Mouse (Mus musculus) embryonic facial prominence, embryonic 10.5 days (tissue): ENCODE results near the gene Akr1c13. TPM values are rescaled to one million over a fixed set of nuclear protein-coding genes. Genes with fewer than 3 reads are reported as not detected.
"Not testable (repeated sequence)": the region's sequence is repeated elsewhere in the genome, so short reads cannot be mapped to it uniquely, and the experiment has no call there.

Experiments
- DNase-seq: peaks from one replicate; pipeline ENCODE4 v3.0.0-alpha.2; 2017; ENCODE audit warnings: low spot score
- H3K27ac ChIP-seq: fragments of 300-500 bp; sonication (generic); replicated peaks from 2 replicates; pipeline ENCODE4 v1.5.1; 2016; ENCODE audit warnings: mild to moderate bottlenecking
- H3K27me3 ChIP-seq: fragments of 300-500 bp; sonication (generic); replicated peaks from 2 replicates; pipeline ENCODE4 v1.6.1; 2016; ENCODE audit warnings: low read depth, mild to moderate bottlenecking; ENCODE audit not compliant: poor library complexity, severe bottlenecking
- H3K36me3 ChIP-seq: fragments of 300-500 bp; sonication (generic); replicated peaks from 2 replicates; pipeline ENCODE4 v1.6.1; 2016; ENCODE audit warnings: mild to moderate bottlenecking, moderate library complexity
- H3K4me1 ChIP-seq: fragments of 300-500 bp; sonication (generic); 2 replicates; pipeline ENCODE4 v1.6.1; 2016
- H3K4me3 ChIP-seq: fragments of 300-500 bp; sonication (generic); 2 replicates; pipeline ENCODE4 v1.5.1; 2016; ENCODE audit warnings: mild to moderate bottlenecking, moderate library complexity
- H3K9me3 ChIP-seq: fragments of 300-500 bp; sonication (generic); 2 replicates; pipeline ENCODE4 v1.6.1; 2016; ENCODE audit warnings: mild to moderate bottlenecking
- WGBS: fragments of 180-500 bp; shearing (Covaris S2); methylation state at CpG from one replicate; pipeline ENCODE4 v1.1.7; 2016; 5-methylcytosine and 5-hydroxymethylcytosine counted together
- polyA plus RNA-seq: library from polyadenylated mRNA; unstranded; fragments of >200 nt; fragmentation: Nextera tagmentation; extraction: Ambion mirVana; gene quantifications from 2 replicates; pipeline ENCODE4 v1.2.1, GENCODE M21; 2016

The Akr1c13 gene
- polyA plus RNA-seq, 1 experiment from 2014 or later, result 0.50 TPM

DNA sequence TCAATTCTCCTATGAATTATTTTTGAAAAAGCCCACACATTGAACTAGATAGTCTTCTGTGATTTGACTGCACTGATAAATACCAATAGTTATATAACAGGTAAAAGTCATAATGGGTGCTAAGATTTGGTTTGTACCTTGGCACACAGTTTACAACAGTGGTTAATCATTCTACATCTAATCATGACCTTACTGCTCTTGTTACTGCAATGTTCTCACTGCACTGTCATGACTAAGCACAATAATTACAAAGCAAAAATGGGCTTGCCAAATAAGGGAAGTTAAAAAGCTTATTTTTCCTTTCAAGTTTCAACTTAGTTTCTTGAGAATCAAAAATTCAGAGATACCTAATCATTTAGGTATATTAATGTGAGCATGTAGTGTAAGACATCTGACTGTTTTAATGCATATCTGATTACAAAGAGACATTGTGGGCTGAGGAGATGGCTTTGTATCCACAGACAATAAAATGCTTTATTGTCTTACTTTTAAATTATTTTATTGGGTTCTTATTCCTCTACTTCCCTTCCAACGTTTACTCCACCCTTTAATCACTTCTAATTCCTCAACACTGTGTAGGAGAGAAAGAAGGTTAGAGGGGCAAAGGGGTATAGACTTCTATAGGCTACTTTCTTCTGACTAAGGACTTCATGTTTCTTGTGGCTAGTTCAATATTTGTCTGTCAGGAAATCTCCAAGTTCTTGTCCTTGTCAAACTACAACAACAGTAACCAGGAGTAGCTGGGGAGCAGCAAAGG is 15.4 kb downstream of the Akr1c13 start:
- Histone ChIP-seq H3K36me3 (no peaks in the 10 kb centered on the region), H3K4me3 (no peak overlapping the region), H3K27me3 (no peaks in the 10 kb centered on the region), H3K4me1 (no peaks in the 10 kb centered on the region), H3K9me3 (no peaks in the 10 kb centered on the region), H3K27ac (no peak overlapping the region)
- 59% methylated on average over 1 of the region's 1 CpGs for WGBS
- DNase-seq, result no peak

DNA sequence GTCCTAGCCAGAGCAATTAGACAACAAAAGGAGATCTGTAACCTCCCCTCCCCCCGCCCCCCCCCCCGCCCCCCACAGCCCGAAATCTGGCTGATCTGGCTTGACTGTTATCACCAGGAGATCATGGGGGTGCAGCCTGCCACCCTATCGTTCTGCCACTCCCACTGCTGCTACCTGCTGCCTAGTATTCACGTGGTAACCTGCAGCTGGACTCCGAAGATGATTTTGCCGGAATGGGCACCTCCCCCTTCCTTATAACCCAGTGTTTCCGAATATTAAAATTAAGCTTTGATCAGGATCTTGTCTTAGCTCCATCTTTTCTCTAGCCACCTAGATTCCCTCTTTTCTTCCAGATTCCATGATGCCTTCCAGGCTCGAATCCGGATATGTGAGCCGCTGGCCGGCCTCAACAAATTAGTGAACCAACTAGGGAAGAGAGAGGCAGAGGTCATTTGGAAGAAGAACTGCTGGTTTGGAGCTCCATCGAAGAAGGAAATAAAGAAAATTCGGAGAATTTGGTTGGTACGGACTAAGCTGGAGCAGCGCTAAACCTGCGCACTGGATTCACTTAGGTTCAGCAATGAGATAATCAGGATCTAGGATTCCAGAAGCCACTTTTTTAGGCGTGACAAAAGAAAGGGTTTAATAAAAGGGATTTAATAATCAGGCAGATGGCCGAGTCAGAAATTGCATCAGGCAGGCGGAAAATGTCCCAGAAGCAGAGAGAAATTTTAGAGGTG is 20.8 kb downstream of the Akr1c13 start:
- H3K27ac ChIP-seq, result no peak overlapping the region
- 68% methylated on average over 20 of the region's 20 CpGs for WGBS
- no peaks in the 10 kb centered on the region for H3K4me1 ChIP-seq
- DNase-seq, result no peak
- no peaks in the 10 kb centered on the region for H3K36me3 ChIP-seq
- H3K9me3 ChIP-seq, result no peaks in the 10 kb centered on the region
- H3K4me3 ChIP-seq, result no peak overlapping the region
- H3K27me3 ChIP-seq, result no peaks in the 10 kb centered on the region

DNA sequence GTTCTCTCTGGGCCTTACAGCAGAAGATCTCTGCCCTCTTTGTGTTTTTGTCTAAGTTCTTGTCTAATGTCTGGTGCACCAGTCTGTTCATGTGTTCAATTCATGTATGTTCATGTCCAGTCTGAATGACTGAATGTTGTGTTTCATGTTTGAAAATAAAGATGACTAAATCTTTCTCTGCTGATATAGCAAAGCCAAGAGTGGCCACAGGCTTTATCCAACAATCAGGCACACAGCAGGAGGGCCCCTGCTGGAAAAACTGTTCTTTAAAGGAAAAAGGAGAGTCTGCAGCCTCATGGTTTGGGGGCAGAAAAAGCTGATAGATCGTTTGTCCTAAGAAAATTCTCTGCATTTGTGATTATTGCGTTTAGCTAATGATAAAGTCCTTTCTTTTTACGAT is 21.4 kb downstream of the Akr1c13 start:
- Histone ChIP-seq H3K27me3 (no peaks in the 10 kb centered on the region), H3K36me3 (no peaks in the 10 kb centered on the region)

DNA sequence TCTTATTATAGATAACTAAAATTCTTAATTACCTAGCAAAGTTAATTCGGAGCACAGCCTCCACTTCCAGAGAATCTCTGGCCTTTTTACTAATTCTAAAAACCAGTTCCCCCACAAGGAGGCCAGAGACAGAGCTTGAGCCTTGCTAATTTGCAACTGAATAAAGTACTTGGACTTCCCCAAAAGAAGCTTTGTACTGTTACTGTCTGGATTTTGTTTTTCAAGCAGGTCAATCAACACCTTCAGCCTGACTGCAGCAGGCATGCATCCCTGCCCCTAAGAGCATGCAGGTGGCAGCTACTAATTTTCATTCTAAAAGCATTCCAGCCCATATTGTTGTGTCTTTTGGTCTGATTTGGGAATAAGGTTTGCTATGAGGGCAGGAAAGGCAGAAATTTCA is 24.5 kb downstream of the Akr1c13 start:
- WGBS, result 77% methylated on average over 1 of the region's 1 CpGs
- not testable (repeated sequence) for H3K4me3 ChIP-seq, H3K9me3 ChIP-seq, H3K4me1 ChIP-seq, H3K36me3 ChIP-seq, H3K27me3 ChIP-seq, DNase-seq, H3K27ac ChIP-seq

More for the DNA sequence above, 21.4 kb downstream of the Akr1c13 start:
- no peak overlapping the region for H3K27ac ChIP-seq
- no peaks in the 10 kb centered on the region for H3K9me3 ChIP-seq
- H3K4me1 ChIP-seq, result no peaks in the 10 kb centered on the region
- DNase-seq, result no peak
- 61% methylated on average over 3 of the region's 3 CpGs for WGBS
- no peak overlapping the region for H3K4me3 ChIP-seq

DNA sequence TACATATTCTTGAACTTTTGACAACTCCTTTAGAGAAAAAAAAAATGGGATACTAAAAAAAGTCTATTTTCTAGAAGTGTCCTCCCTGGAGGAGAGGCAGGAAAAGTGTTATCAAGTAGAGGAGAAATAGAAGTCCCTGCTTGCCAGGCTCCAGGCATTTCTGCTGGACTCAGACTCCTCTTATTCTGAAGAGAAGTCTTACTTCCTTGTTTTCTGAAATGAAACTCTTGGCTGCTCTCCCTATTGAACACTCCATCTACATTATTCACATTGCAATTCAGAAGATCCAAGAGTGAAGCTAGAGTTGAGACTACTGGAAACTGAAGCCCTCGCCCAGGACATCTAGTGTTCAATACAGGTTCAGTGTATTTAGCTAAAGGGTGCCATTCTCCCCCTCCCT is 37.5 kb downstream of the Akr1c13 start, which contains the start of gene Akr1c19:
Akr1c19 (plus strand) TSS at position 260 of the 400 bp plus-strand sequence.
- Histone ChIP-seq H3K27ac (no peak within 1 kb of the TSS), H3K27me3 (no peaks in the 10 kb centered on the region), H3K4me3 (no peak within 1 kb of the TSS), H3K36me3 (no peaks in the 10 kb centered on the region), H3K9me3 (no peaks in the 10 kb centered on the region), H3K4me1 (no peaks in the 10 kb centered on the region)
- WGBS, result 84% methylated on average over 1 of the region's 1 CpGs
- no peak for DNase-seq

DNA sequence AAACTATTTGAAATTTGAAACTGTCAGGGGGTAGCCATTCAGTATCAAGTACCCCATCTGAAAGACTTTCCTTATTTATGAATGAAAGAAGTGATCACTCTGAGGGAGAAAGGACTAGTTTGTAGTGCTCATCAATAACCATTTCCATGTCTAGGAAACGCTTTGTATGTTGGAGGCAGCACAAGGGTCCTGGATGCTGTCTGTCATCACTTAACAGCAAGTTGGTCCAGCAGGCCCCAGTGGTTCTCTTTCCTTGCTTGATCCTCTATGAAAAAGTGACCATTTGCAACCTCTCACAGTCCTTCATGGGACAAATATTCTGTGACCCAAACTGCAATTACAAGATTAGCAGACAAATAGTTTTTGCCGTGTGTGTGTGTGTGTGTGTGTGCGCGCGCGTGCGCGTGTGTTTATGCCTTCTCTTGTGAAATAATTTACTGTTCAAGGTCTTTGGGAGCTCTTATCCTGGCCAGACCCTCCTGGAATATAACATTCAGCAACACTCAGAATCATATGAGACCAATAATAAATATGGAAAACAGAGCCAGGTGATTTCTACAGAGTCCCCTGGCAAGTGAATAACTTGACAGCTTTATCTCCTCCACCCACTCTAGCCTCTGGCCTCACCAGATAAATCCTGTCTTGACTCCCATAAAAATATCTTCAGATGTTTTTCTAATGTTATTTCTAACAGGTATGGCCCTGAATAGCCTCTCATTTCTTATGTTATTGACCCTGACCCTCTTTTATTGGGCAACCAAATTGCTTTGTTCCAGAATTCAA is 40.1 kb downstream of the Akr1c13 start:
- DNase-seq, result no peak
- Histone ChIP-seq H3K4me3 (no peak overlapping the region), H3K27ac (no peak overlapping the region), H3K36me3 (no peaks in the 10 kb centered on the region), H3K27me3 (no peaks in the 10 kb centered on the region), H3K9me3 (no peaks in the 10 kb centered on the region), H3K4me1 (no peaks in the 10 kb centered on the region)
- whole genome bisulfite sequencing, result 93% methylated on average over 8 of the region's 8 CpGs

DNA sequence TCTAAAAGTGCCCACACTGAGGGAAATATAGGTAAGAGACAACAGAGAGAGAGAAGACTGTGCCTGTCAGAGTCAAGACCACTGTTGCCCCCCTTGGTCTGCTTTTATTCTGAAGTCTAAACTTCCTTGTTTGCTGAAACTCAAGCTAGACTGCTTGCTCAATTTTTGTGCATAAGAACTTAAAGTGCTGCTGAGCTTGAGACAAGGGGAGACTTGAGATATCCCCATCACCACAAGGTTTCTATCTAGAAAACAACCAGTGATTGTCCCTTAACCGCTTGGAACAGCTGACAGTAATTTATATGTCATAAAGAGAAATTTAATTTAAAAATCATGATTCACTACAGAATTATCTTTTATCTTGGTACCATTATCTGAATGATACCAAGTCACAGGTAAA is 42.2 kb downstream of the Akr1c13 start:
- WGBS, result 80% methylated on average over 1 of the region's 1 CpGs
- DNase-seq, result no peak
- H3K36me3 ChIP-seq, result no peaks in the 10 kb centered on the region
- H3K4me3 ChIP-seq, result no peak overlapping the region
- no peaks in the 10 kb centered on the region for H3K4me1 ChIP-seq
- no peaks in the 10 kb centered on the region for H3K9me3 ChIP-seq
- no peak overlapping the region for H3K27ac ChIP-seq
- no peaks in the 10 kb centered on the region for H3K27me3 ChIP-seq

DNA sequence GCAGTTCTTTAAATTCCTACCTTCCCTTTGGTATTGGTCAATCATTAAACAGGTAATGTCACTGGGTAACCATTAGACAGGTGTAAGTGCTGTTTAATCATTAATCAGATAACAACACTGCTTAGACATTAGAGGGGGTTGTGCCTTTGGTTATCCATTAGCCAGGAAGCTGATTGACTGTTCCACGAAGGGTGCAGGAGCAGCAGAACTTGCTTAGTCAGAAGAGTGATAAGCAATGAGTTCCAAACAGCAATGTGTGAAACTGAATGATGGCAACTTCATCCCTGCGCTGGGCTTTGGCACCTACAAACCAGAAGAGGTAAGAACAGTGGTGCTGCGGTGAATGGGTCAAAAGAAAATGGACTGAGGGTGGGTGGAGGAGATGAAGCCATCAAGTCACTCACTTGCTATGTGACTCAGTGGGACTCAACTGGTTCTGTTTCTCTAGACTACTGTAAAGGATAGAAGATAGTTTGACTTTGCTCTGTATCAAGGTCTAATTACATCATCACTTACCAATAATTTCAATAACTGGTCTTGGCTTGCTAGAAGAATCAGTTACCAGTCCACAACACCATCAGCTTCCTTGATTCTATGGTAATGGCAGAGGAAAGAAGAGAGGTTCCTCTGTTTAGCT is 42.7 kb downstream of the Akr1c13 start:
- Histone ChIP-seq H3K27me3 (no peaks in the 10 kb centered on the region), H3K4me1 (no peaks in the 10 kb centered on the region), H3K4me3 (no peak overlapping the region), H3K36me3 (no peaks in the 10 kb centered on the region), H3K27ac (no peak overlapping the region), H3K9me3 (no peaks in the 10 kb centered on the region)
- no peak for DNase-seq
- 87% methylated on average over 3 of the region's 3 CpGs for WGBS

DNA sequence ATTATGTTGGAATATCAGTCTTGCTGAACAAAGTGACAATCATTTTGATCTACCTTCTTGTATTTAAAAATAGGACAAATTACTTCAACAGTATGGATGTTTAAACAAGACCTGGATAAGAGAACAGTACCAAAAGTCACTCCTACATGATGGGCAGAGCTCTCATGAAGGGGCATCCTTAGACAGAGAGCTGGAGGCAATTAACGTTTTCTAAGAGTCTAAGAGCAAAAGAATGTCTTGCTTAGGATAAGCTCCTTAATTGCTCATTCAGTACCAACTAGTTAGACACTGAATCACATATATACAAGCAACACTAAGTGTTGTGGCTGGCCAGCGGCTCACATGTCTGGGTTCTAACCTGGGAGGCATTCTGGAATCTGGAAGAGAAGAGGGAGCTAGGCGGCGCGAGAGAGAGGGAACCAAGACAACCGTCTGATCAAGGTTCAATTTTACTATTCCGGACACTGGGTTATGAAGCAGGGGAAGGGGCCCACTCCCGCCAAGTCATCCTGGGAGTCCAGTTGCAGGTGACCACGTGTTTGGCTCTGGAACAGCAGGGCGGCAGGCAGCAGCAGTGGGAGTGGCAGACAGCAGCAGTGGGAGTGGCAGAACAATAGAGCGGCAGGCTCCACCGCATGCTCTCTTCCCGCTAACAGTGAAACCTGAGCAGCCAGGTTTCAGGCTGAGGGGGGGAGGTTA is 54.1 kb downstream of the Akr1c13 start:
- Histone ChIP-seq H3K36me3 (no peaks in the 10 kb centered on the region), H3K27ac (peak overlapping the region; percentile 67), H3K4me3 (peak overlapping the region; percentile 48), H3K9me3 (no peaks in the 10 kb centered on the region), H3K4me1 (peaks cover 5% of the 10 kb centered on the region; the same call in 1 of the 2 replicates), H3K27me3 (no peaks in the 10 kb centered on the region)
- 4% methylated on average over 13 of the region's 13 CpGs for WGBS
- DNase-seq, result peak; percentile 87

DNA sequence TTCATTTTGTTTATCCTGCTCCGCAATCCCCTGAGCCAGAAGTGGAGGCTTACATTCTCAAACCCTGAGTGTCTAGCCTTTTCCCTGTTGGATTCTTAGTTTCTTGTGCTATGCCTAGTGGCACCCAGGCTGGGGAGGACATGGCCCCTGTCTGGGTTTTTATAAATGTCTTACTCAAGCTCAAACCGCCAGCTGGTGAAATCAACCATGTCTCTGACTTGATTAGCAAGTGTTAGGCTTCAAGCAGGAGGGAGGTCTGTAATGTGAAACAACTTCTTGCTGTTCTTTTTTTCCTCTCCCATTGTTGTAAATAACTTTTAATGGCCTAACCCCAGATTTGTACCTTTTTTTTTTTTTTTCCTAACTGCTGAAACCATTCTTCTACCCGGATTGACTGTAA is 58.4 kb downstream of the Akr1c13 start:
- H3K27me3 ChIP-seq, result no peaks in the 10 kb centered on the region
- H3K27ac ChIP-seq, result no peak overlapping the region
- no peaks in the 10 kb centered on the region for H3K36me3 ChIP-seq
- no peak overlapping the region for H3K4me3 ChIP-seq
- no peaks in the 10 kb centered on the region for H3K9me3 ChIP-seq
- DNase-seq, result no peak
- WGBS, result 72% methylated on average over 3 of the region's 3 CpGs
- peaks cover 5% of the 10 kb centered on the region; the same call in 1 of the 2 replicates for H3K4me1 ChIP-seq
